Mouse (Mus musculus): Measurements from ENCODE around the gene 1700029I15Rik.

Gene 1700029I15Rik

GRCm38 (mm10) chr2:92381901-92382588 is at the start of gene 1700029I15Rik:
TSS of gene 1700029I15Rik (plus strand) at chr2:92382538.
- in situ Hi-C loops (cut with MboI; ENCODE audit: low pct_unique_long_range_greater_than_20kb in 1 of 2, low sequenced_read_pairs in 2 of 2, unreplicated experiment in 1 of 2): no loop called here

DNA sequence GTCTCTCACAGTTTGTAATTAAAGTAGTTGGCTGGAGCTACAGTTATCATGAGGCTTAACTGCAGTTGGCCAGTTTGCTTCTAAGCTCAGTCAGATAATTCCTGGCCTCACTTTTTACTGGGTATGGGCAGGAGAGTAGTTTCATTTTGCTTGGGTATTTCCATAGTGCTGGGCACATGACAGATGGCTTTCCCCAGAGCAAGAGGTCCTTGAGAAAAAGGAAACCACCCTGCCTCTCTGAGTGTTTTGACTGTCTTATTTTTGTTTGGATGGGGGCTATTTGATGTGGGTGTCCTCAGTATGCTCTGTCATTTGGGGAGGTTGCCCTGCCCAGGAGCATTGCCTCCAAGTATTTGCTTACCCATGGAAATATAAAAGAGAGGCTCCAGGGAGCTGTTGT is 39.9 kb upstream of the 1700029I15Rik start:
- in situ Hi-C loops (cut with MboI; ENCODE audit: low pct_unique_long_range_greater_than_20kb in 1 of 2, low sequenced_read_pairs in 2 of 2, unreplicated experiment in 1 of 2): no loop called here

DNA sequence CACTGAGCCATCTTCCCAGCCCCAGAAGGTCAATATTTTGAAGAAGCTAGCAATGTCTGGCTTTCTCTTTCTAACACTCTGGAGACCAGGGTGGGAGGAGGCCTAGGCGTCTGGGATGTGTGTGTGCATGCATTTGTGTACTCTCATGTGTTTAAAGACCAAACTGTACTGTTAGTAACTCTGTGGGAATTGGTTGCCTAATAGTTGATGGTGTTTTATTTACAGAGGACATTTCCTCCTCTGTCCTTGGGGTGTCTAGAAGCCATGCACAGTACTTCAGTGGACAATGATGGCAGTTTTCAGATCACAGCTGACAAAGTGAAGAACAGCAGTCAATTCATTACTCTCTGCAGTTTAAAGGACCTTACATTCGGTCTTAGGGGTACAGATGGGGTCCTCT is 35.1 kb upstream of the 1700029I15Rik start:
- in situ Hi-C loops (cut with MboI; ENCODE audit: low pct_unique_long_range_greater_than_20kb in 1 of 2, low sequenced_read_pairs in 2 of 2, unreplicated experiment in 1 of 2): no loop called here

GRCm38 (mm10) chr2:92349589-92350425 is 32.5 kb upstream of the 1700029I15Rik start:
- in situ Hi-C loops (cut with MboI; ENCODE audit: low pct_unique_long_range_greater_than_20kb in 1 of 2, low sequenced_read_pairs in 2 of 2, unreplicated experiment in 1 of 2): no loop called here

DNA sequence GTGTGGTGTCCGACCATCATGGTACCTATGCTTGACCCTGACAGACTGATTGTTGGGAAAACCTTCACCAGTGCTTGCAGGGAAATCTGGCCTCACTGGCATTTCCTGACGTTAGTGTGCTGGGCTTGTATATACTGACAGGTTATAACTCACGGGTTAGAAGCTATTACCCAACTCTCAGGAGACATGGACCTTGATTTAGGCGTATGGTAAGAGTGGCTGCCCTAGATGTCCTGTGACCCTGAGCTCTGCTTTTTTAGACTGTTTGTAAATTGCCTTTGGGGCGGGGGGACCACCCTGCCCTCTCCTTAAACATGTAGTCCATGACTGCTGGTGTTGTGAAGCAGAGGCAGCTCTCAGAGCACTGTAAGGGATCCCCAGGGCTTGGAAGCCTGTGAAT is 31.7 kb upstream of the 1700029I15Rik start:
- in situ Hi-C loops (cut with MboI; ENCODE audit: low pct_unique_long_range_greater_than_20kb in 1 of 2, low sequenced_read_pairs in 2 of 2, unreplicated experiment in 1 of 2): no loop called here

DNA sequence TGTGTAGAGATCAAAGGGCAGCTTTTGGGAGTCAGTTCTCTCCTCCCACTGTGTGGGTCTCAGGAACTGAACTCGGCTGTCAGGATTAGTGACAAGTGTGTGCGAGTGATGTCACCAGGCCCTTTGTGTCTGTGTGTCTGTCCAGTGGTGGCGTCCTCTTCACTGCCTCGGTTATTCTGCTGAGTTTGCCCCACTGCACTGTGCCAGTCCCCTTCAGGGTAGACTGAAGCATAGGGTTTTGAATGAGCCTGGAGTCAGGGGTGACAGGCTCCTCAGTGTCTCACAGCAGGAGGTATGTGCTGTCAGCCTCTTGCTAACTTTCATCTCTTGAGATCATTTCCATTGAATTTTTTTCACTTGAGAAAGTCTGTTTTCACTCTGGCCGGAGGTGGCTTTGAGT is 28.9 kb upstream of the 1700029I15Rik start:
- in situ Hi-C loops (cut with MboI; ENCODE audit: low pct_unique_long_range_greater_than_20kb in 1 of 2, low sequenced_read_pairs in 2 of 2, unreplicated experiment in 1 of 2): no loop called here

GRCm38 (mm10) chr2:92354224-92354623 is 28.1 kb upstream of the 1700029I15Rik start:
- in situ Hi-C loops (cut with MboI; ENCODE audit: low pct_unique_long_range_greater_than_20kb in 1 of 2, low sequenced_read_pairs in 2 of 2, unreplicated experiment in 1 of 2): no loop called here

GRCm38 (mm10) chr2:92359301-92359700 is 23.0 kb upstream of the 1700029I15Rik start:
- in situ Hi-C loops (cut with MboI; ENCODE audit: low pct_unique_long_range_greater_than_20kb in 1 of 2, low sequenced_read_pairs in 2 of 2, unreplicated experiment in 1 of 2): no loop called here

GRCm38 (mm10) chr2:92360186-92360823 is 22.0 kb upstream of the 1700029I15Rik start:
- in situ Hi-C loops (cut with MboI; ENCODE audit: low pct_unique_long_range_greater_than_20kb in 1 of 2, low sequenced_read_pairs in 2 of 2, unreplicated experiment in 1 of 2): no loop called here

- in situ Hi-C loops (cut with MboI; ENCODE audit: low pct_unique_long_range_greater_than_20kb in 1 of 2, low sequenced_read_pairs in 2 of 2, unreplicated experiment in 1 of 2): no loop called here
Measured at GRCm38 (mm10) chr2:92360893-92361292, 21.4 kb upstream of the 1700029I15Rik start.

- in situ Hi-C loops (cut with MboI; ENCODE audit: low pct_unique_long_range_greater_than_20kb in 1 of 2, low sequenced_read_pairs in 2 of 2, unreplicated experiment in 1 of 2): no loop called here
Measured at GRCm38 (mm10) chr2:92361795-92362194, 20.5 kb upstream of the 1700029I15Rik start.

- in situ Hi-C loops (cut with MboI; ENCODE audit: low pct_unique_long_range_greater_than_20kb in 1 of 2, low sequenced_read_pairs in 2 of 2, unreplicated experiment in 1 of 2): no loop called here
Measured at GRCm38 (mm10) chr2:92362571-92363228, 19.6 kb upstream of the 1700029I15Rik start.

DNA sequence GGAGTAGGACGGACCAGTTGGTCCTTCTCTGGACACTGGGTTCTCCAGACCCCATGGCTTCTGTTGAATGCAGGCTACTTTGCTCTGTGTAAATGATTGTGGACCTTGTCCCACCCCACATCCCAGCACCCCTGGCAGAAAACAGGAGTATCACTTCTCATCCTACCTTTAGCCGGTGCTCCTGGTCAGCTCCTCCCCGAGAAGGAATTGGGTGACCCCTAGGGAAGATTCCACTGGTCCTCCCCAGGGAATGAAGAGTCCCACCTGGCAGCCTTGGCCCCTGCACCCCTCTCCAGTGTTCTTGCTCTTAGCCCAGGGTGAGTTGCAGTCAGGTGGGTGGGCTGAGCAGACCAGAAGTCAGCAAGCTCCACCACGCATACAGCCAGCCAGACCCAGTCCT is 18.3 kb upstream of the 1700029I15Rik start:
- in situ Hi-C loops (cut with MboI; ENCODE audit: low pct_unique_long_range_greater_than_20kb in 1 of 2, low sequenced_read_pairs in 2 of 2, unreplicated experiment in 1 of 2): no loop called here

DNA sequence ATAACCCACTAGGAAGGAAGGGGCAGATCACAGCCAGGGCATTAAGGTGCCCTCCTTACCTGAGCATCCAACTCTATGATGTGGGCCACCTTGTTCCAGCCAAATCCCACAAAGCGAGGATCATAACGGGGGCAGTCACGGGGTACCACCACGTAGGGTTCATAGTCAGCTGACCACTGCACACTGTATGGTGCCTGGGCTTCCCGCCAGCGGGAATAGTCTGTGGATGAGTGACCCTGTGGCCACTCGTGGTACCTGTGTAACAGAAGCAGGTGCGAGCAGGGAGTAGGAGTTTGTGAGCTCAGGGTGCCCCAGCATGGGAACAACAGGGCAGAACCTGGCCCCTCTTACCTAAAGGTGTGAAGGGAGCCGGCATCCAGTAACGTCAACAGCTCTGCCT is 16.8 kb upstream of the 1700029I15Rik start:
- in situ Hi-C loops (cut with MboI; ENCODE audit: low pct_unique_long_range_greater_than_20kb in 1 of 2, low sequenced_read_pairs in 2 of 2, unreplicated experiment in 1 of 2): no loop called here

DNA sequence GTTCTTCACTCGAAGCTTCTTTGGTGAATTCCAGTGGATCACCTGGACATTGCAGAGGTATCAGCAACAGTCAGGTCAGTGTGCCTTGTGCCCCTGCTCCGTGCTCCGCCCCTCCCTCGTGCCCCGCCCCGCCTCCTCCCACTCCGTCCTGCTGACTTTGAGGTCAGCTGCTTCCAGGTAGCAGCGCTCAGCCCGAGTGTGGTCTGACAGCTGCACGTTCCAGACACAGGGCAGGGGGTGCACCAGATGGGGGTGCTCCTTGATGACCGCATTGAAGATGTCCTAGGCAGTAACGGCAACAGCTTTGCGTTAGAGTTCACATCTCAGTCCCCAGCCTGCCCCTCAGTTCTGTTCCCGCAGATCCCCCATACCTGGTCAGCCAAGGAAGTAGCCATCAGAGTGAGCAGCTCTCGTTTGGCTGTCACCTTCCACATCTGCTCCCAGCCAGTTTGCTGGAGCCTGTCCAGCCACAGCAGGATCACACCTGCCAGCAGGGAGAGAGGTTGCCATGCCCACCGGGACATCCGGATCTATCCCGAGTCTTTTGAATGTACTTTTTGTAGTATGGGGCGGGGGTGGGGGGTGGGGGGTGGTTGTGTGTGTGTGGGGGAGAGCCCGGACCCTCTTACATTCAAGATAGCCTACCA is 14.8 kb upstream of the 1700029I15Rik start:
- in situ Hi-C loops (cut with MboI; ENCODE audit: low pct_unique_long_range_greater_than_20kb in 1 of 2, low sequenced_read_pairs in 2 of 2, unreplicated experiment in 1 of 2): no loop called here

GRCm38 (mm10) chr2:92370375-92370774 is 12.0 kb upstream of the 1700029I15Rik start:
- in situ Hi-C loops (cut with MboI; ENCODE audit: low pct_unique_long_range_greater_than_20kb in 1 of 2, low sequenced_read_pairs in 2 of 2, unreplicated experiment in 1 of 2): no loop called here

- in situ Hi-C loops (cut with MboI; ENCODE audit: low pct_unique_long_range_greater_than_20kb in 1 of 2, low sequenced_read_pairs in 2 of 2, unreplicated experiment in 1 of 2): no loop called here
Measured at GRCm38 (mm10) chr2:92370821-92371805, 11.2 kb upstream of the 1700029I15Rik start.
